Mouse (Mus musculus) forebrain, embryonic 14.5 days (tissue): Measurements from ENCODE around the gene Mfsd8. TPM values are rescaled to one million over a fixed set of nuclear protein-coding genes. Genes with fewer than 3 reads are reported as not detected.

Source experiments
- ATAC-seq: fragments of 200-750 bp; cut with Nextera tagmentation; 2 replicates; pipeline ENCODE4 v1.8.0; 2017; ENCODE audit warnings: mild to moderate bottlenecking, moderate library complexity
- DNase-seq: peaks from one replicate; pipeline ENCODE4 v3.0.0-alpha.2; 2015; ENCODE audit warnings: low spot score
- H3K27ac ChIP-seq: fragments of 300-500 bp; sonication (generic); 2 replicates; pipeline ENCODE4 v1.5.1; 2014; ENCODE audit warnings: low read depth, mild to moderate bottlenecking, control low read depth, low read length, moderate library complexity
- H3K27me3 ChIP-seq: fragments of 300-500 bp; sonication (generic); replicated peaks from 2 replicates; pipeline ENCODE4 v1.6.1; 2014; ENCODE audit warnings: low read length, control low read depth, mixed read lengths; ENCODE audit not compliant: control insufficient read depth, insufficient read depth
- H3K36me3 ChIP-seq: fragments of 300-500 bp; sonication (generic); 2 replicates; pipeline ENCODE4 v1.6.1; 2014; ENCODE audit warnings: low read length, control low read depth; ENCODE audit not compliant: control insufficient read depth, insufficient read depth
- H3K4me1 ChIP-seq: fragments of 300-500 bp; sonication (generic); 2 replicates; pipeline ENCODE4 v1.6.1; 2014; ENCODE audit warnings: antibody characterized with exemption, low read length, control low read depth; ENCODE audit not compliant: control insufficient read depth, insufficient read depth
- H3K4me2 ChIP-seq: fragments of 300-500 bp; sonication (generic); 2 replicates; pipeline ENCODE4 v1.6.1; 2014; ENCODE audit warnings: mild to moderate bottlenecking, control low read depth, low read length
- H3K4me3 ChIP-seq: fragments of 300-500 bp; sonication (generic); 2 replicates; pipeline ENCODE4 v1.5.1; 2014; ENCODE audit warnings: low read depth, low read length, control low read depth
- H3K9ac ChIP-seq: fragments of 300-500 bp; sonication (generic); 2 replicates; pipeline ENCODE4 v1.6.1; 2014; ENCODE audit warnings: mild to moderate bottlenecking, low read length, control low read depth, moderate library complexity
- H3K9me3 ChIP-seq: fragments of 300-500 bp; sonication (generic); replicated peaks from 2 replicates; pipeline ENCODE4 v1.6.1; 2016; ENCODE audit warnings: low read length, control low read depth, mixed read lengths; ENCODE audit not compliant: control insufficient read depth
- WGBS: fragments of 180-500 bp; shearing (Covaris S2); extraction: QIAGEN DNeasy Blood & Tissue Kit; methylation state at CpG from one replicate; pipeline ENCODE4 v1.1.7; 2014; 5-methylcytosine and 5-hydroxymethylcytosine counted together
- polyA plus RNA-seq: library from polyadenylated mRNA; unstranded; fragments of >200 nt; fragmentation: Nextera tagmentation; extraction: Ambion mirVana; gene quantifications from 2 replicates; pipeline ENCODE4 v1.2.1, GENCODE M21; 2014

The Mfsd8 gene
- polyA plus RNA-seq, 1 experiment from 2014 or later = 23.5 TPM

DNA sequence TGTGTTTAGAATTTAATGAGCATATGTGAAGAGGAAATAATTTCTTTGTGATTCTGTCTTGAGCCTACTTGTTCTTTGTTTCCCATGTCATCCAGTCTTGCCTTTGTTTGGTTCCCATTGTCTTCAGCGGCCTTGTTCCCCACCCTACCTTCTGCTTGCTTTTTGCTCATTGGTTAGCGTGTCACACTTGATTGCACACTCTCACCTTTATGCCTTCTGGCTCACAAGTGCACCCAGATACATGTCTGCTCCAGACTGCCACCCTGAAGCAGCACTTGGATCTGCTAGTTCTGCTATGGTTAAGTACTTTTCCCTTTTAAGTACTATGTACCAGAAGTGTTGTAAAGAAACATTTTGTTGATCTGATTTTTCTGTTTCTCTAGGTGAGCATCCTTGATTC, 36.8 kb downstream of the Mfsd8 start:
- no peak overlapping the region for H3K27ac ChIP-seq
- DNase-seq (peak; percentile 1), ATAC-seq (no peak)
- H3K4me2 ChIP-seq = no peak overlapping the region
- no peaks in the 10 kb centered on the region for H3K27me3 ChIP-seq
- 58% methylated on average over 2 of the region's 2 CpGs for WGBS
- H3K4me1 ChIP-seq = no peaks in the 10 kb centered on the region
- H3K9me3 ChIP-seq = no peaks in the 10 kb centered on the region
- H3K36me3 ChIP-seq = peaks cover 65% of the 10 kb centered on the region
- H3K9ac ChIP-seq = no peak overlapping the region
- H3K4me3 ChIP-seq = no peak overlapping the region

DNA sequence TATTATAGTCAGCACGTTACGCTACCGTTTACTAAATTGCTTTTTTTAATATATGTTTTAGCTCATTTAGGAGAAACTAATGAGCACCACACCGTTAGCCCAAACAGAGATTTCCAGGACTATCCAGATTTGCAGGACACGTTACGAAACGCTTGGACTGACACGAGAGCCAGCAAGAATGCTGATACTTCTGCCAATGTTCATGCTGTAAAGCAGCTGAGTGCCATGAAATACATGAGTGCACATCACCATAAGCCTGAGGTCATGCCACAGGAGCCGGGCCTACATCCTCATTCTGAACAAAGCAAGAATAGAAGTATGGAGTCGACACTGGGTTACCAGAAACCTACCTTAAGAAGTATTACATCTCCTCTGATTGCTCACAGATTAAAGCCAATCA, 38.0 kb downstream of the Mfsd8 start:
- Histone ChIP-seq H3K9ac (no peak overlapping the region), H3K4me1 (no peaks in the 10 kb centered on the region), H3K4me2 (no peak overlapping the region), H3K27ac (no peak overlapping the region), H3K36me3 (peaks cover 60% of the 10 kb centered on the region), H3K9me3 (no peaks in the 10 kb centered on the region), H3K27me3 (no peaks in the 10 kb centered on the region), H3K4me3 (no peak overlapping the region)
- ATAC-seq (no peak), DNase-seq (no peak)
- WGBS = 91% methylated on average over 10 of the region's 10 CpGs

DNA sequence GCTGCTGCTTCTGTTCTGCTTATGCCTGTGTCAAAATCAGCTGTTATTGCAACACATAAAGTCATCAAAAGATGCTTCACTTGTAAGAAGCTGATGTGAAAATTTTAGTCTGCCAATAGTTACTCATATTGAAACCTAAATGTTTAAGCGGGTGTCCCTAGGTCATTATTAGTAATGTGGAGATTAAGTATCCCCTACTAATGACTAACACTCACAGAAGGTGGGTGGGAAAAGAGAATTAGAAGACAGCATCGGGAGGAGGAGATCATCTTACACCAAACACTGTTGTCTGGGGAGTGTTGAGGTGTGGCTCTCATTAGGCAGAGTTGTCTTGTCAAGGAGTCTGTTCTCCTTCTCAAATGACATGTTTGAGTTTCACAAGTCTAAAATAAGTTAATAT, 39.8 kb downstream of the Mfsd8 start:
- H3K4me2 ChIP-seq = no peak overlapping the region
- ATAC-seq (no peak), DNase-seq (no peak)
- WGBS = 67% methylated on average over 2 of the region's 2 CpGs
- H3K27ac ChIP-seq = no peak overlapping the region
- no peaks in the 10 kb centered on the region for H3K4me1 ChIP-seq
- peaks cover 54% of the 10 kb centered on the region for H3K36me3 ChIP-seq
- no peaks in the 10 kb centered on the region for H3K27me3 ChIP-seq
- H3K9ac ChIP-seq = no peak overlapping the region
- no peaks in the 10 kb centered on the region for H3K9me3 ChIP-seq
- H3K4me3 ChIP-seq = no peak overlapping the region

DNA sequence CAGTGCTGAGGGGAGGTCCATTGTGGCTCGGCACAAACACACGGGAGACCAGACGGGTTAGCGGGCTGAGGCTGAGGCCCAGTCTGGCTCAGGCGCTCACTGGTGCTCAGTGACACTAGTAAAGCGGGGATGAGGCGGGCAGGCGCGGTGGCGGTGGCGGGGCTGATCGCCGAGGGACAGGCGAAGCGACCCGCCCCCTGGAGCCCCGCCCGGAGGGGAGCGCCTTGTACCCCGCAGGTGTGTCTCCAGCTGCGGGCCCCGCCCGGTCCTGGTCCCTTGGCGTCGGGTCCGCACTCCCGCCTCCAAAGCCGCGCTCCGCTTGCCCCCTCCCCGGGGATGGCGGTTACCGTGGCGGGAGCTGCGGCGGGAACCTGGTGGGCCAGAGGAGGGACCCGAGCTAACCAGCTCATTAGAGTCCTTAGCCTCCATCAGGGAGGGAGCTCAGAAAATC, 46.3 kb downstream of the Mfsd8 start:
- Histone ChIP-seq H3K9me3 (no peaks in the 10 kb centered on the region), H3K27me3 (no peaks in the 10 kb centered on the region), H3K4me1 (no peaks in the 10 kb centered on the region), H3K27ac (peak overlapping the region; percentile 60; the same call in 1 of the 2 replicates), H3K4me3 (peak overlapping the region; percentile 92), H3K4me2 (peak overlapping the region; percentile 91), H3K36me3 (peaks cover 15% of the 10 kb centered on the region), H3K9ac (peak overlapping the region; percentile 79)
- peak; percentile 78 for ATAC-seq
- DNase-seq = peak; percentile 46
- WGBS = 0% methylated on average over 30 of the region's 37 CpGs

GRCm38 (mm10) chr3:40799530-40800372, 46.9 kb downstream of the Mfsd8 start, which contains the start of gene Plk4:
Gene Plk4, plus strand, starts transcription at chr3:40800019.
- no peaks in the 10 kb centered on the region for H3K27me3 ChIP-seq
- peak within 1 kb of the TSS; percentile 79 for H3K9ac ChIP-seq
- peak within 1 kb of the TSS; percentile 60; the same call in 1 of the 2 replicates for H3K27ac ChIP-seq
- peaks cover 9% of the 10 kb centered on the region; the same call in 1 of the 2 replicates for H3K36me3 ChIP-seq
- ATAC-seq (peak; percentile 97), DNase-seq (peak; percentile 99)
- no peaks in the 10 kb centered on the region for H3K9me3 ChIP-seq
- H3K4me3 ChIP-seq = peak within 1 kb of the TSS; percentile 92
- H3K4me2 ChIP-seq = peak within 1 kb of the TSS; percentile 91
- 2% methylated on average over 66 of the region's 66 CpGs for WGBS
- H3K4me1 ChIP-seq = no peaks in the 10 kb centered on the region

- peaks cover 7% of the 10 kb centered on the region; the same call in 1 of the 2 replicates for H3K36me3 ChIP-seq
- DNase-seq (peak; percentile 70), ATAC-seq (no peak)
- H3K27me3 ChIP-seq = no peaks in the 10 kb centered on the region
- WGBS = 38% methylated on average over 7 of the region's 7 CpGs
- H3K9ac ChIP-seq = no peak overlapping the region
- H3K4me3 ChIP-seq = no peak overlapping the region
- H3K4me1 ChIP-seq = no peaks in the 10 kb centered on the region
- H3K27ac ChIP-seq = no peak overlapping the region
- H3K9me3 ChIP-seq = no peaks in the 10 kb centered on the region
- H3K4me2 ChIP-seq = no peak overlapping the region
Measured at GRCm38 (mm10) chr3:40798500-40798899, 48.2 kb downstream of the Mfsd8 start.

DNA sequence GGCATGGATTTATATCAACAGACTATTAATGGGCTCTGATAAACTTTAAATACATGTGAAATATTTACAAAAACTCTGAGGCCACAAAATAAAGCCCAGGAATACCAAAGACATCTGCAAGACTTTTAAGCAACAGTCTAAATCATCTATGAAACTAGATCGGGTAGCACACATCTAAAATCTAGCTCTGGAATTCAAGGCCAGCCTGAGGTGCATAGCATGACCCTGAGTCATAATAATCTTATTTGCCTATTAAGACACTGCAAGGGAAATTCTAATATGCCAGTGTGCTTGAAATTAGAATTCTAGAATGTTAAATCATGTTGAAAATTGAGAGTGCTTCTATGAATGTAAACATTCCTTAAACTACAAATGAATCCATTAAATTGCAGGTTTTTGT, 48.6 kb downstream of the Mfsd8 start:
- Histone ChIP-seq H3K4me3 (no peak overlapping the region), H3K27me3 (no peaks in the 10 kb centered on the region), H3K4me2 (no peak overlapping the region), H3K9ac (no peak overlapping the region), H3K9me3 (no peaks in the 10 kb centered on the region), H3K36me3 (peaks cover 4% of the 10 kb centered on the region; the same call in 1 of the 2 replicates), H3K27ac (no peak overlapping the region), H3K4me1 (no peaks in the 10 kb centered on the region)
- DNase-seq (no peak), ATAC-seq (no peak)
- 73% methylated on average over 1 of the region's 1 CpGs for WGBS

- ATAC-seq = no peak
- no peaks in the 10 kb centered on the region for H3K27me3 ChIP-seq
- no peak overlapping the region for H3K27ac ChIP-seq
- no peak overlapping the region for H3K9ac ChIP-seq
- H3K4me3 ChIP-seq = no peak overlapping the region
- WGBS = 91% methylated on average over 2 of the region's 2 CpGs
- DNase-seq = no peak
- H3K4me2 ChIP-seq = no peak overlapping the region
- no peaks in the 10 kb centered on the region for H3K4me1 ChIP-seq
- no peaks in the 10 kb centered on the region for H3K9me3 ChIP-seq
- H3K36me3 ChIP-seq = peaks cover 20% of the 10 kb centered on the region
Measured at GRCm38 (mm10) chr3:40793783-40794182, 52.9 kb downstream of the Mfsd8 start.
